In genomic region chr6:72276141-72276540, GRCm38 (mm10) we compare ENCODE assay signal across 20 mouse cellular contexts. TPM values are rescaled to one million over a fixed set of nuclear protein-coding genes. Genes with fewer than 3 reads are reported as not detected.
DNase-seq lines count a peak whose midpoint lies in the region; ATAC-seq and TF ChIP-seq lines count a peak whose summit lies in the region.
"Had no signal": no experiment of that assay in that cellular context is flagged by ENCODE, and none has a peak within 500 bp of the region (broad histone marks: within the 10 kb centered on the region; RNA-seq: fewer than 3 reads in every experiment).

No protein-coding gene starts in this region.

- no peaks in the 10 kb centered on the region for H3K9me3 ChIP-seq in heart, postnatal 0 days (replicated peaks; ENCODE audit: control insufficient read depth, low read length)
- no peaks in the 10 kb centered on the region for H3K9me3 ChIP-seq in E14TG2a.4 (ENCODE audit: low read length)
- H3K9me3 ChIP-seq in lung, postnatal 0 days (ENCODE audit: low read length), result no peaks in the 10 kb centered on the region
- H3K9me3 ChIP-seq in forebrain, embryonic 12.5 days, result no peaks in the 10 kb centered on the region
- no peaks in the 10 kb centered on the region for H3K9me3 ChIP-seq in neural tube, embryonic 15.5 days (replicated peaks)
- H3K9me3 ChIP-seq: forebrain, embryonic 13.5 days; hindbrain, embryonic 15.5 days; neural tube, embryonic 12.5 days had no signal

- no peak overlapping the region for H3K4me2 ChIP-seq in heart, postnatal 0 days (ENCODE audit: low read depth, low read length)
- H3K4me2 ChIP-seq in lung, postnatal 0 days (replicated peaks; ENCODE audit: low read depth, low read length), result no peak overlapping the region
- H3K4me2 ChIP-seq in forebrain, embryonic 12.5 days, result no peak overlapping the region
- no peak overlapping the region for H3K4me2 ChIP-seq in neural tube, embryonic 15.5 days
- H3K4me2 ChIP-seq: forebrain, embryonic 13.5 days; heart, embryonic 11.5 days; hindbrain, embryonic 15.5 days; midbrain, embryonic 13.5 days; neural tube, embryonic 12.5 days had no signal

- ATAC-seq in heart, postnatal 0 days (ENCODE audit: insufficient read depth, low read depth), result no peak
- ATAC-seq in lung, postnatal 0 days, result no peak
- ATAC-seq in forebrain, embryonic 12.5 days (ENCODE audit: low FRiP score), result no peak
- no peak for ATAC-seq in neural tube, embryonic 15.5 days (ENCODE audit: low FRiP score)
- ATAC-seq: forebrain, embryonic 13.5 days; midbrain, embryonic 13.5 days had no signal

- peaks cover 23% of the 10 kb centered on the region for H3K4me1 ChIP-seq in heart, postnatal 0 days (ENCODE audit: control insufficient read depth, insufficient read depth)
- peaks cover 6% of the 10 kb centered on the region for H3K4me1 ChIP-seq in E14TG2a.4 (replicated peaks; ENCODE audit: low read depth, low read length)
- peaks cover 39% of the 10 kb centered on the region for H3K4me1 ChIP-seq in lung, postnatal 0 days (ENCODE audit: insufficient read depth, low read depth, low read length)
- no peaks in the 10 kb centered on the region for H3K4me1 ChIP-seq in forebrain, embryonic 12.5 days
- no peaks in the 10 kb centered on the region for H3K4me1 ChIP-seq in neural tube, embryonic 15.5 days
- H3K4me1 ChIP-seq: forebrain, embryonic 13.5 days; hindbrain, embryonic 15.5 days; neural tube, embryonic 12.5 days had no signal

- H3K4me3 ChIP-seq in heart, postnatal 0 days (ENCODE audit: low read depth, low read length), result no peak overlapping the region
- H3K4me3 ChIP-seq in E14TG2a.4 (replicated peaks; ENCODE audit: low read length), result no peak overlapping the region
- no peak overlapping the region for H3K4me3 ChIP-seq in lung, postnatal 0 days (ENCODE audit: low read depth, low read length)
- no peak overlapping the region for H3K4me3 ChIP-seq in forebrain, embryonic 12.5 days (replicated peaks)
- no peak overlapping the region for H3K4me3 ChIP-seq in neural tube, embryonic 15.5 days (replicated peaks)
- H3K4me3 ChIP-seq: forebrain, embryonic 13.5 days; hindbrain, embryonic 15.5 days; midbrain, embryonic 13.5 days; neural tube, embryonic 12.5 days had no signal

- intact Hi-C loops in heart, postnatal 14 days (cut with DNase I), result no loop called here

- no peak overlapping the region for H3K9ac ChIP-seq in heart, postnatal 0 days (replicated peaks; ENCODE audit: low read depth, low read length)
- no peak overlapping the region for H3K9ac ChIP-seq in lung, postnatal 0 days (replicated peaks; ENCODE audit: low read depth)
- H3K9ac ChIP-seq in forebrain, embryonic 12.5 days, result no peak overlapping the region
- no peak overlapping the region for H3K9ac ChIP-seq in neural tube, embryonic 15.5 days (replicated peaks)
- H3K9ac ChIP-seq: forebrain, embryonic 13.5 days; hindbrain, embryonic 15.5 days; midbrain, embryonic 13.5 days; neural tube, embryonic 12.5 days had no signal

- no peak for TF ChIP-seq CTCF in heart, postnatal 0 days (IDR thresholded peaks at IDR 0.05; ENCODE audit: low read depth)
- peak; percentile 53 for TF ChIP-seq CTCF in E14TG2a.4 (conservative IDR thresholded peaks at IDR 0.05; ENCODE audit: low read length)
- TF ChIP-seq CTCF in lung, postnatal 0 days (IDR thresholded peaks at IDR 0.05), result peak; percentile 46

- no peaks in the 10 kb centered on the region for H3K36me3 ChIP-seq in heart, postnatal 0 days (replicated peaks; ENCODE audit: control insufficient read depth, insufficient read depth, low read length)
- no peaks in the 10 kb centered on the region for H3K36me3 ChIP-seq in E14TG2a.4 (ENCODE audit: insufficient read depth, low read length)
- no peaks in the 10 kb centered on the region for H3K36me3 ChIP-seq in lung, postnatal 0 days (ENCODE audit: insufficient read depth, low read length)
- H3K36me3 ChIP-seq in forebrain, embryonic 12.5 days (replicated peaks), result no peaks in the 10 kb centered on the region
- H3K36me3 ChIP-seq in neural tube, embryonic 15.5 days, result no peaks in the 10 kb centered on the region
- H3K36me3 ChIP-seq: hindbrain, embryonic 15.5 days; midbrain, embryonic 13.5 days; neural tube, embryonic 12.5 days had no signal

- no peak for DNase-seq in heart, postnatal 0 days (ENCODE audit: low spot score)
- DNase-seq in heart, postnatal 14 days, result no peak
- DNase-seq in NIH3T3 (ENCODE audit: low read depth), result peak; percentile 31
- DNase-seq in lung, postnatal 0 days (ENCODE audit: low spot score), result no peak
- DNase-seq: cerebellum, adult 2 months; kidney, adult 9 months; retina, postnatal 1 day had no signal

- TF ChIP-seq EP300 in heart, postnatal 0 days (IDR thresholded peaks at IDR 0.05; ENCODE audit: low read depth), result no peak
- peak; percentile 42; the same call in 1 of the 2 replicates for TF ChIP-seq EP300 in lung, postnatal 0 days (IDR thresholded peaks at IDR 0.05)

- H3K27ac ChIP-seq in heart, postnatal 0 days (ENCODE audit: low read depth), result peak overlapping the region; percentile 89
- peak overlapping the region; percentile 97 for H3K27ac ChIP-seq in lung, postnatal 0 days (ENCODE audit: low read length)
- no peak overlapping the region for H3K27ac ChIP-seq in forebrain, embryonic 12.5 days
- no peak overlapping the region for H3K27ac ChIP-seq in neural tube, embryonic 15.5 days (replicated peaks)
- H3K27ac ChIP-seq: forebrain, embryonic 13.5 days; hindbrain, embryonic 15.5 days; midbrain, embryonic 13.5 days; neural tube, embryonic 12.5 days had no signal

- no peaks in the 10 kb centered on the region for H3K27me3 ChIP-seq in heart, postnatal 0 days (ENCODE audit: control insufficient read depth, insufficient read depth, low read length)
- peaks cover 9% of the 10 kb centered on the region; the same call in 1 of the 2 replicates for H3K27me3 ChIP-seq in E14TG2a.4 (ENCODE audit: insufficient read depth, low read length)
- no peaks in the 10 kb centered on the region for H3K27me3 ChIP-seq in lung, postnatal 0 days (replicated peaks; ENCODE audit: insufficient read depth, low read length)
- no peaks in the 10 kb centered on the region for H3K27me3 ChIP-seq in forebrain, embryonic 12.5 days
- H3K27me3 ChIP-seq in neural tube, embryonic 15.5 days (replicated peaks), result no peaks in the 10 kb centered on the region
- H3K27me3 ChIP-seq: forebrain, embryonic 13.5 days; hindbrain, embryonic 15.5 days; midbrain, embryonic 13.5 days; neural tube, embryonic 12.5 days had no signal

- WGBS in heart, postnatal 0 days, result 88% methylated on average over 6 of the region's 6 CpGs
- WGBS in lung, postnatal 0 days, result 87% methylated on average over 6 of the region's 6 CpGs
- WGBS in forebrain, embryonic 12.5 days, result 90% methylated on average over 6 of the region's 6 CpGs
- WGBS in neural tube, embryonic 15.5 days, result 94% methylated on average over 6 of the region's 6 CpGs

RNA-seq across cellular contexts. Expression of gene Sftpb, which starts 28.3 kb away (rescaled TPM):
- 0.84 and 1.7 TPM in 2 replicates for total RNA-seq in heart, postnatal 0 days (2014; rRNA removed; ENCODE audit: low replicate concordance)
- 0.33 and 0.55 TPM in 2 replicates for polyA plus RNA-seq in heart, postnatal 0 days (2015; fragmentation: Nextera tagmentation; extraction: Ambion mirVana)
- total RNA-seq in heart, postnatal 14 days (2021), result under 1 TPM in 1 of 2 experiments, not detected in 1; 0.81 TPM
- 1,292 and 1,589 TPM in 2 replicates for polyA plus RNA-seq in lung, postnatal 0 days (2015; fragmentation: Nextera tagmentation; extraction: Ambion mirVana)
- not detected in 2 replicates for polyA plus RNA-seq in forebrain, embryonic 12.5 days (2016; fragmentation: Nextera tagmentation; extraction: Ambion mirVana)
- polyA plus RNA-seq in neural tube, embryonic 15.5 days (2015; fragmentation: Nextera tagmentation; extraction: Ambion mirVana), result 0.13 and 0.40 TPM in 2 replicates
- total RNA-seq: gastrocnemius, adult 18-20 months; layer of hippocampus, adult 18-20 months; liver, adult 2 months had no signal
- polyA plus RNA-seq: cerebellum, adult 2 months; cortical plate, adult 2 months; embryonic facial prominence, embryonic 14.5 days; forebrain, embryonic 13.5 days; liver, adult 2 months; midbrain, embryonic 13.5 days; neural tube, embryonic 12.5 days had no signal

RNA-seq across cellular contexts. Expression of gene Atoh8, which starts 40.8 kb away (rescaled TPM):
- 4.5 and 14.7 TPM in 2 replicates for total RNA-seq in heart, postnatal 0 days (2014; rRNA removed; ENCODE audit: low replicate concordance)
- polyA plus RNA-seq in heart, postnatal 0 days (2015; fragmentation: Nextera tagmentation; extraction: Ambion mirVana), result 7.1 and 8.6 TPM in 2 replicates
- 10 to 100 TPM; 10.1 to 11.3 TPM for total RNA-seq in heart, postnatal 14 days (2021)
- 17.3 and 20.6 TPM in 2 replicates for polyA plus RNA-seq in lung, postnatal 0 days (2015; fragmentation: Nextera tagmentation; extraction: Ambion mirVana)
- polyA plus RNA-seq in forebrain, embryonic 12.5 days (2016; fragmentation: Nextera tagmentation; extraction: Ambion mirVana), result 6.5 and 7.5 TPM in 2 replicates
- polyA plus RNA-seq in neural tube, embryonic 15.5 days (2015; fragmentation: Nextera tagmentation; extraction: Ambion mirVana), result 3.1 and 5.1 TPM in 2 replicates

Comparison
In these comparisons a context has a peak if more than half of its experiments do, and no peak if none do; other contexts are left out.
1. H3K27ac ChIP-seq: peak in heart, postnatal 0 days (single experiment) and lung, postnatal 0 days (single experiment); none in forebrain, embryonic 12.5 days (single experiment) and neural tube, embryonic 15.5 days (single experiment).
2. RNA of gene Sftpb, which starts 28.3 kb away (polyA plus RNA-seq): 1,292 to 1,589 TPM in lung, postnatal 0 days; 0.33 to 0.55 TPM in heart, postnatal 0 days, 0.13 to 0.40 TPM in neural tube, embryonic 15.5 days and not detected in forebrain, embryonic 12.5 days; every median in the first group is over 100 times any median in the second.